Mouse (Mus musculus) liver, embryonic 14.5 days (tissue): ENCODE measurements at regions not wholly inside any gene's neighbourhood (a gene's known extent, or its start where the extent isn't known, plus 50 kb on each side); places are given as distances from the start of the nearest gene placed in this dataset.

Experiments
- ATAC-seq: fragments of 200-750 bp; cut with Nextera tagmentation; 2 replicates; pipeline ENCODE4 v1.8.0; 2017; ENCODE audit warnings: moderate number of reproducible peaks, mild to moderate bottlenecking, moderate library complexity; ENCODE audit not compliant: insufficient read depth
- DNase-seq, 3 experiments: peaks; one replicate each; pipeline ENCODE4 v3.0.0-alpha.2; 2012 to 2013; ENCODE audit warnings: low read depth in 3 of 3, low spot score in 3 of 3
- H3K27ac ChIP-seq: fragments of 300-500 bp; sonication (generic); 2 replicates; pipeline ENCODE4 v1.5.1; 2014; ENCODE audit warnings: moderate library complexity, mild to moderate bottlenecking, control low read depth, inconsistent platforms
- H3K27me3 ChIP-seq: fragments of 300-500 bp; sonication (generic); 2 replicates; pipeline ENCODE4 v1.6.1; 2014; ENCODE audit warnings: mild to moderate bottlenecking, low read length, moderate library complexity; ENCODE audit not compliant: control insufficient read depth, insufficient read depth
- H3K36me3 ChIP-seq: fragments of 300-500 bp; sonication (generic); replicated peaks from 2 replicates; pipeline ENCODE4 v1.6.1; 2014; ENCODE audit warnings: low read depth; ENCODE audit not compliant: control insufficient read depth, insufficient read depth
- H3K4me1 ChIP-seq, 2 experiments: fragments of 200-500 bp in 1 of 2; fragments of 300-500 bp in 1 of 2; sonication (generic) in 1 of 2; replicated peaks; 2 replicates each; pipeline ENCODE4 v1.6.1; 2012 to 2014; ENCODE audit warnings: antibody characterized with exemption in 1 of 2, inconsistent platforms in 1 of 2, low read length in 1 of 2; ENCODE audit not compliant: control insufficient read depth in 2 of 2, insufficient read depth in 2 of 2
- H3K4me2 ChIP-seq: fragments of 300-500 bp; sonication (generic); 2 replicates; pipeline ENCODE4 v1.6.1; 2014; ENCODE audit warnings: low read depth, mild to moderate bottlenecking, control low read depth, moderate library complexity
- H3K4me3 ChIP-seq, 2 experiments: fragments of 200-500 bp in 1 of 2; fragments of 300-500 bp in 1 of 2; sonication (generic) in 1 of 2; 2 replicates each; pipeline ENCODE4 v1.5.1; 2012 to 2014; ENCODE audit warnings: low read depth in 2 of 2, low read length in 2 of 2, mild to moderate bottlenecking in 2 of 2, control low read depth in 1 of 2, inconsistent platforms in 1 of 2, moderate library complexity in 1 of 2; ENCODE audit not compliant: insufficient read depth in 1 of 2
- H3K9ac ChIP-seq: fragments of 300-500 bp; sonication (generic); replicated peaks from 2 replicates; pipeline ENCODE4 v1.6.1; 2014; ENCODE audit warnings: mild to moderate bottlenecking, control low read depth, moderate library complexity
- H3K9me3 ChIP-seq: fragments of 300-500 bp; sonication (generic); 2 replicates; pipeline ENCODE4 v1.6.1; 2016; ENCODE audit warnings: low read length, mixed read lengths; ENCODE audit not compliant: control insufficient read depth
- CTCF ChIP-seq: IDR thresholded peaks from 2 replicates; pipeline ENCODE4 v1.5.1; 2016; ENCODE audit warnings: antibody characterized with exemption, low read depth, control low read depth
- EP300 ChIP-seq: IDR thresholded peaks from 2 replicates; pipeline ENCODE4 v1.6.1; 2016; ENCODE audit warnings: antibody characterized with exemption, low read depth
- WGBS: fragments of 180-500 bp; shearing (Covaris S2); extraction: QIAGEN DNeasy Blood & Tissue Kit; methylation state at CpG from one replicate; pipeline ENCODE4 v1.1.7; 2014; ENCODE audit not compliant: insufficient replicate concordance; 5-methylcytosine and 5-hydroxymethylcytosine counted together

DNA sequence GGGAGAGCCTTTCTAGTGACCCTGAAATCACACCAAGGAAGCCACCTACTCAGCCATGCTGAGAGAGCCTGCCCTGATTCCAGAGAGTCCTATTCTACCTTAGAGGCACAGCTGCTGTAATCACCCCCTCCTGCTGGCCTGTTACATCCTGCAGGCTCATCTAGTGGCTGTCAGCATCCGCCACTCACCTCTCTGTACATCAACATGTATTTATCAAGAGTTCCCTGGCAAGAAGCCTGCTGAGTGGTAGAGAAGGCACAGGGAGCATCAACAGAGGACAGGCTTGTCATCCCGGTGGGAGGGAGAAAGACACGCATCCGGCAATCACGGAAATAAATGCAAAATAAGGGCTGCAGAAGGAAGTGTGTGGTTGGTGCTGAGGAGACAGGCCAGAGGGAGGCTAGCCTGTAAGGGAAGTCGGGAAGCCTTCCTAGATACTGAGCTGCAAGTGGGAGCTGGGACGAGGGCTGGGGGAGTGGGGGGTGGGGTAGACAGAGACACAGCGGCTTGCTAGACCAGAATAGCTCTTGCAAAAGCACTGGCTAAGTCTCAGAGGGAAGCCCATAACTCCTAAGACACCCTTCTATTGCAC is 75.9 kb upstream of the Calm2 start:
- no peak for TF ChIP-seq CTCF
- no peak for TF ChIP-seq EP300

DNA sequence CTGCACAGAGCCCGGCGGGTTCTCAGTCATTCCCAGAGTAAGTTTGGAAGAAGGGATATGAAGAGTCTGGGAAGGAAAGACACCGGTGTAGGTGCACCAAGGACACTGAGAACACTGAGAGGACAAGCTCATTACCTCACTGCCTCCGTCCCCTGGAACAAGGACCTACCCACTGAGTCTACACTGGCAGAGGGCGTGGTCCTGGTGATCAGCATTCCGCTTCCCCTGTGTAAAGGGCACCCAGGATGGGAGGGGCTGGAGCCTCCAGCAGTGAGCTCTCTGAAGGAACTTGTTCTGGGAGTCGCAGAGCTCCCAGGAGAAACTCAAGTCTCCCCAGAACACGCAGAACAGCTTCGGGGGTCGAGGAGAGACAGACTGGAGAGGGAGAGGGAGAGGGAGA is 76.9 kb upstream of the Calm2 start:
- Histone ChIP-seq H3K36me3 (no peaks in the 10 kb centered on the region), H3K9ac (no peak overlapping the region), H3K4me2 (no peak overlapping the region), H3K4me1 (peaks cover 0 to 5% of the 10 kb centered on the region in 2 experiments; a peak in 2 of 4 replicates), H3K9me3 (no peaks in the 10 kb centered on the region), H3K27me3 (no peaks in the 10 kb centered on the region), H3K4me3 (no peak overlapping the region), H3K27ac (no peak overlapping the region)
- TF ChIP-seq CTCF, result no peak
- TF ChIP-seq EP300, result no peak
- DNase-seq (peak in 2 of 3 experiments; percentile 39 to 40), ATAC-seq (no peak; the same call in 1 of the 2 replicates)
- 35% methylated on average over 10 of the region's 10 CpGs for WGBS

More for the DNA sequence above, 75.9 kb upstream of the Calm2 start:
- Histone ChIP-seq H3K4me1 (peaks cover 0 to 5% of the 10 kb centered on the region in 2 experiments; a peak in 2 of 4 replicates), H3K27ac (no peak overlapping the region), H3K4me2 (no peak overlapping the region), H3K9me3 (no peaks in the 10 kb centered on the region), H3K9ac (no peak overlapping the region), H3K27me3 (no peaks in the 10 kb centered on the region), H3K36me3 (no peaks in the 10 kb centered on the region), H3K4me3 (no peak overlapping the region)
- ATAC-seq, result peak; percentile 33; the same call in 1 of the 2 replicates
- DNase-seq, result no peak
- 24% methylated on average over 8 of the region's 8 CpGs for WGBS

DNA sequence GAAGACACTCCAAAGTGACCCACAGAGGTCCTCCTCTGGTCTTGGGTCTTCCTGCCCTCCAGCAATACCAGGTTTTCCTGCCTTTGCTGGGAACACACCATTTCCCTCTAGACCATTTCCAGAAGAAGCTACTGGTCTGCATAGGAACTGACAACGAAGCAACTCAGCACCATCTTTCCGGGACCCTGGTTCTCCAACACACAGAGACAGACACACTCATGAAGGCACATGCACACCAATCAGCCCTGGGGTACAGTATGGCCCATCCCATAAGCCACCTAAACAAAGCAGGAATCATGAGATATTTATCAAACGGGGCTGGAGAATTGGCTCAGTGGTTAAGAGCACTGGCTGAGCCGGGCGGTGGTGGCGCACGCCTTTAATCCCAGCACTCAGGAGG is 80.4 kb upstream of the Calm2 start:
- 78% methylated on average over 7 of the region's 7 CpGs for WGBS
- DNase-seq, result no peak
- Histone ChIP-seq H3K4me1 (peaks cover 7 to 26% of the 10 kb centered on the region in 2 experiments), H3K4me2 (no peak overlapping the region), H3K27ac (no peak overlapping the region), H3K4me3 (no peak overlapping the region), H3K9ac (no peak overlapping the region), H3K36me3 (no peaks in the 10 kb centered on the region), H3K9me3 (no peaks in the 10 kb centered on the region), H3K27me3 (no peaks in the 10 kb centered on the region)
- TF ChIP-seq CTCF (no peak), EP300 (no peak)
- ATAC-seq, result no peak

DNA sequence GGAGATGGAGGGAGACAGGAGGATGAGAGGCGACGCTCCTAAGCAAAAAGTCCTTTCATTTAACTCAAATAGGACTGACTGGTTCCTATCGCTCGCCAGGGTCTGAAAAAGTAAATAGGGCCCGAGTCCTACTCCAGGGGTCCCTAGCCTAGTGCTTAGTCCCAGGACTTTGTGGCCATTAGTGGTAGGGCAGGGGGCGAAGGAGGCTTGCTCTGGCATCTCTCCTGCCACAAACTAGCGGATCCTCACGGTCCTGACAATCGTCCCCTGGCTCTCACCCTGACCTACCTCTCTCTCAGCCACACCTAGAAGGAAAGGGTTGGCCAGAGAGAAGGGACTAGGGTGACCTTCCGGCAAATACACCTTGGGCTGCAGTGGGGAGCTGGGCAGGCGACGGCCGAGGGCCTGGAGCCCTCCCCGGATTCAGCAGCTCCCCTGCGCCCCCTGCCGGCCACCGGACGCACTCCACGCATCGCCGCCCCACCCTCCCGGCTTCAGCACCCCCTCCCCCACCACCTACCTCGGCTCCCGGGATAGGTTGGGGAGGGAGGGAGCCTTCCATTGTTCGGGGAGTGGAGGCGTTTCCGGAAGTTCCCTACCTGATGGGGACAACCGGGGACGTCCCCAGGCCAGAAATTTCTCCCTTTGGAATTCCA is 83.6 kb upstream of the Calm2 start:
- peak; percentile 83 for TF ChIP-seq CTCF
- TF ChIP-seq EP300, result no peak
- ATAC-seq (peak; percentile 77), DNase-seq (peak in 2 of 3 experiments; percentile 22 to 31)
- Histone ChIP-seq H3K4me1 (peaks cover 7 to 21% of the 10 kb centered on the region in 2 experiments), H3K36me3 (no peaks in the 10 kb centered on the region), H3K9ac (peak overlapping the region; percentile 23; the same call in 1 of the 2 replicates), H3K27ac (no peak overlapping the region), H3K27me3 (no peaks in the 10 kb centered on the region), H3K9me3 (no peaks in the 10 kb centered on the region), H3K4me2 (peak overlapping the region; percentile 73), H3K4me3 (peak overlapping the region; percentile 44 to 46)
- WGBS, result 18% methylated on average over 29 of the region's 29 CpGs

DNA sequence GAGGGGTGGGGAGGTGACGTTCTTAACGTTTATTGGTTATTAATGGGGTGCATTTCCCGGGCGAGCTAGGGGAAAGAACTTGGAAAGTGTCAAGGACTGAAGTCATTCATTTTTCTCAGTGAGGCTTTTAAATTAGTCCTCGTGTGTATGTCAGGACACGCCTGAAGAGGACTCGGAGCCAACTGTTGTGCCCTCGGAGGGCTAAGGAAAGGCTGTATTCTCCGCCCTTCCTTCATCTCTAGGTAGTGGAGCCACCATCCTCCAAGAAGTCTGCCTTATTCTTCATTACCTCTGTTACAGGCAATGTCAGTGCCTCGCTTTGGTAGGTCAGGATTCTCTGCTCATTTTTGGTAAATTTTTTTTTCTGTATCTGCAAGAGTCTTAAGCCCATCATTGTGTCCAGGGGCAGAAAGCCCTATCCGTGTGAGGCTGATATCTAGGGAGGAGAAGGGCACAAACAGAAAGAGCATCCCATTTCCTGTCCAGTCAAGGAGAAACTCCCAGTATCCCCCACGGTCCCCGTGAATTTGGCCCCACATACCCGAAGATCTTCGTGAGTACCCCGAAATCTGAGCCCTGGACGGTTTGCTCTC is 84.2 kb upstream of the Calm2 start:
- no peak overlapping the region for H3K27ac ChIP-seq
- no peaks in the 10 kb centered on the region for H3K27me3 ChIP-seq
- peaks cover 7 to 21% of the 10 kb centered on the region in 2 experiments for H3K4me1 ChIP-seq
- TF ChIP-seq EP300 (no peak), CTCF (no peak)
- WGBS, result 10% methylated on average over 17 of the region's 17 CpGs
- peak; percentile 28; the same call in 1 of the 2 replicates for ATAC-seq
- H3K4me2 ChIP-seq, result peak overlapping the region; percentile 73
- no peaks in the 10 kb centered on the region for H3K36me3 ChIP-seq
- peak overlapping the region; percentile 44 to 46 for H3K4me3 ChIP-seq
- no peak for DNase-seq
- H3K9ac ChIP-seq, result peak overlapping the region; percentile 23; the same call in 1 of the 2 replicates
- no peaks in the 10 kb centered on the region for H3K9me3 ChIP-seq
